Mouse (Mus musculus) bone marrow macrophage, adult 2 months (primary cell): ENCODE measurements around the gene Zdhhc7. TPM values are rescaled to one million over a fixed set of nuclear protein-coding genes. Genes with fewer than 3 reads are reported as not detected.
A peak's percentile ranks its signal among the peaks of the same experiment; 100 is the strongest.

Experiments used
- H3K27ac ChIP-seq: 2 replicates; pipeline ENCODE4 v1.5.1; 2012; ENCODE audit warnings: low read depth, low read length; ENCODE audit not compliant: insufficient read depth
- H3K4me1 ChIP-seq: 2 replicates; pipeline ENCODE4 v1.6.1; 2012; ENCODE audit warnings: low read length; ENCODE audit not compliant: control insufficient read depth, insufficient read depth
- H3K4me3 ChIP-seq: 2 replicates; pipeline ENCODE4 v1.5.1; 2012; ENCODE audit warnings: mild to moderate bottlenecking, low read length, moderate library complexity; ENCODE audit not compliant: insufficient read depth
- CTCF ChIP-seq: IDR thresholded peaks from 2 replicates; pipeline ENCODE4 v1.5.1; 2012; ENCODE audit warnings: low read depth, mild to moderate bottlenecking, low read length, moderate library complexity
- POLR2A ChIP-seq: IDR thresholded peaks from 2 replicates; pipeline ENCODE4 v1.6.1; 2012; ENCODE audit warnings: mild to moderate bottlenecking, low read depth, low read length, borderline replicate concordance
- polyA plus RNA-seq: library from polyadenylated mRNA; stranded (reverse); fragments of >200 nt; gene quantifications from 2 replicates; pipeline ENCODE4 v1.2.4, GENCODE M21; 2012; ENCODE audit not compliant: missing spikeins, insufficient read depth, insufficient read length

The Zdhhc7 gene
- polyA plus RNA-seq, 1 experiment, result 36.9 TPM

DNA sequence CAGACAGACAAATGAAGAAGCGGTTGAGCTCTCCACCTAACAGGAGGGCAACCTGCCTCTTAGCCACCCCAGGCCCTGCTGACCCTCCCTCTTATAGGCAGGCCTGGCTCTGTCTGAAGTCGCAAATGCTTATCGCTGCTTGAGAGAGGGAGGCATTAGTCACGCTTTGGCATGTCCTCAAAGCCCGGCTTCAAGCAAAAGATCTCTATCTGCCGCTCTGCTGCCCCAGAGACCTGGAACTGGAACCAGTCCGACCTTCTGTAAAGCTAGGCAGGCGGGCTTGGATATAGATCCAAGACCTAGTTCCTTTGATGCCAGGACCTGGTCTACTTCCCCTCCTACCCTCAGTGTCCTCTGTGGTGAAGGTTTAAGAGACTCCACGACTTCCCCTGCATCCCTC is 29.0 kb downstream of the Zdhhc7 start:
- TF ChIP-seq CTCF (no peak), POLR2A (no peak)
- Histone ChIP-seq H3K4me3 (no peak overlapping the region), H3K27ac (no peak overlapping the region)

DNA sequence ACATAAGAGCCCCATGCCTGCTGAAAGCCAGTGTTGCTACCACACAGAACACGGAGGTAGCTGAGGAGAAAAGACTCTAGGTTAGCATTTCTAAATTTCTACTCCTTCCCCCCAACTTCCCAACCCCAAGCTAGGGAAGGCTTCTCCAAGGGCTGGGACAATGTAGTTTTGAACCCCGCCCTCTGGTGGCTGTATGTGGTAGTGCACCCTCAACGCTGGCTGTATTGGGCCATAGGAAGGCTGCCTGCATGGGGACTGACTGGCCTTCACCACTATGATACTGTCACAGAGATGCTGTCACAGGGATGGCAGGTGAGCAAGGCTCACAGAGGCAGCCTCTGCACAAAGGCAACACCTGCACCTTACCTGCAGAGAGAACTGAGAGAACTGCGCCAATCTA is 29.6 kb downstream of the Zdhhc7 start:
- no peaks in the 10 kb centered on the region for H3K4me1 ChIP-seq
- TF ChIP-seq CTCF (peak; percentile 94), POLR2A (no peak)
- no peak overlapping the region for H3K4me3 ChIP-seq
- H3K27ac ChIP-seq, result no peak overlapping the region

More for the DNA sequence above, 29.0 kb downstream of the Zdhhc7 start:
- H3K4me1 ChIP-seq, result no peaks in the 10 kb centered on the region

DNA sequence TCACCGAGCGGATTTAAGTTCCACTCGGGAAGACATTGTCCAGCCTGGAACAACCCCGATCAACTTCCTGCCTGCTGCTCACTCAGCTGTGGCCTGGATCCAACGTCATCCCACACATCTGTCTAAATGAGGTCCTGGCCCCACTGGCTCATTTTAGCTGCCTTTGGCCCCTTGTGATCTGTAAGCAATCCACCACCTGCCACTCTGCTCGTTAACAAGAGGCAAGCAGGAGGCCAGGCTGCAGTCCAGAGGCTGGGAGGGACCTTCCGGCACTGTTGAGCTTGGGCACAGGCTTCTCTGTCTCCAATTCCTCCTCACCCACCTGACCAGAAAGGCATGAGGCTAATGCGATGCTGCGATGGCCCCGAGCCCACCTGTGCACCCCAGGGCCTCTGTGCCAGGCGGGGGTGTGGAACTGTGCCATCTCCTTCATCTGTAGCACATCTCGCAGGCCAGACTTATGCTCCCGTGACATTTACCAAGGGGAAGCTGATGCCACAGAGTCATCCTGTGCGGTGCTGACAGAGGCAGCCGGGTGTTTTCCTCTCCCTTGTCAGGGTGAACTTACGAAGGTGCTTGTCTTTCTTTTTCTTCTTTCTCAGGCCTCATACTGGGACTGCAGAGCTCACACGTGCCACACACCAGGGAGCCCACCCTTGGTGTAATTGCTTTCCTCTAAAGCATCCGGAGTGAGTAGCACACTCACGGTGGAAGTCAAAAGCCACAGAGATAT is 33.2 kb downstream of the Zdhhc7 start:
- Histone ChIP-seq H3K4me1 (0 out of 2 replicates have a peak, but pooled peaks cover 2% of the 10 kb centered on the region), H3K4me3 (no peak overlapping the region), H3K27ac (no peak overlapping the region)
- TF ChIP-seq CTCF, result no peak

DNA sequence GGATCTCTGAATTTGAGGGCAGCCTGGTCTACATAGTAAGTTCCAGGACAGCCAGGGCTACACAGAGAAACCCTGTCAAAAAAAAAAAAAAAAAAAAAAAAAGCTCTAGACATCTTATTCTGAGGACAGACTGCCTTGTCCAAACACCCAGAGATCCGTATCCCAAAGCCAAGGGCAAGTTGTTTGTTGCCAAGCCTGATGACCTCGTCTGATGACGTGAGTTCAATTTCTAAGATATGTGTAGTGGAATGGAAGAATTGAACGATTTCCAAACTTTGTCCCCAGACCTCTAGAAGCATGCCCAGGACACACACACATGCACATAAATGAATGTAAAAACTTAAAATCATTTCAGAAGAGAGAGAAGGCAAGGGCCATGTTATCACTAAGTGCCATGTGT is 35.1 kb downstream of the Zdhhc7 start:
- H3K27ac ChIP-seq, result no peak overlapping the region
- 0 out of 2 replicates have a peak, but pooled peaks cover 2% of the 10 kb centered on the region for H3K4me1 ChIP-seq
- no peak overlapping the region for H3K4me3 ChIP-seq
- TF ChIP-seq CTCF, result no peak

DNA sequence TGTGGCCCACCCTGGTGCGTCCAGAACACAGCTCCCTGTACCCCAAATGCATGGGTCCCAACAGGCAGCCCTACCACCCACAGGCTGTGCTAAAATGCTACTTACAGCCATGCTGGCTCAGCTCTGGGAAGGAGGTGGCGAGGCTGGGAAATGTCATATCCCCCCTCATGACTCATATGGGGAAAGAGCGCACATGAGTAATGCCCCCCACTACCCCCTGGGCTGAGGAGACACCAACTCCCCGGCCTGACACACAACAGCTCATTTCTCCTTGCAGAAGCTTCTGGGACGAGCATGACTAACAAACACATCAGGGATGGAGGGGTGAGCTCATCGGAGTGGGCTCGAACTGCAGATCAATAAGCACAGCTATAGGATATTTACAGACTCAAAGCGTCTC is 35.7 kb downstream of the Zdhhc7 start:
- TF ChIP-seq POLR2A, result no peak
- no peak for TF ChIP-seq CTCF
- no peak overlapping the region for H3K4me3 ChIP-seq
- 0 out of 2 replicates have a peak, but pooled peaks cover 2% of the 10 kb centered on the region for H3K4me1 ChIP-seq
- no peak overlapping the region for H3K27ac ChIP-seq

DNA sequence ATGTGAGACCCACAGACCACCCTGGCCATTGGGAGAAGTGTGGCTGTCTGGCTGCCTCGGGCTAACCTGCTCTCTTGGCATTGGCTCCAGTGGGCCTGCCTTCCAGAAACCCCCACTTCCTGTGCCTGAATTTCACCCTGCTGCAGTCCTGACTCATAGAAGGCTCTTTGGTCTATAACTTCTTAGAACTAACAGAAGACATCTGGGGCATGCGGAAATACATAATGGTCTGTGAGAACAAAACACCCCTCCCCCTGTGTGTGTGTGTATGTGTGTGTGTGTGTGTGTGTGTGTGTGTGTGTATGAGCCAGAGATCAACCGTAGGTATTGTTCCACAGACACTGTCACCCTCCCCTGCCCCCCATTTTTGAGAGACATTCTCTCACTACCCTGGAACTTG is 38.0 kb downstream of the Zdhhc7 start:
- Histone ChIP-seq H3K27ac (no peak overlapping the region), H3K4me3 (no peak overlapping the region), H3K4me1 (0 out of 2 replicates have a peak, but pooled peaks cover 2% of the 10 kb centered on the region)
- TF ChIP-seq CTCF, result no peak

DNA sequence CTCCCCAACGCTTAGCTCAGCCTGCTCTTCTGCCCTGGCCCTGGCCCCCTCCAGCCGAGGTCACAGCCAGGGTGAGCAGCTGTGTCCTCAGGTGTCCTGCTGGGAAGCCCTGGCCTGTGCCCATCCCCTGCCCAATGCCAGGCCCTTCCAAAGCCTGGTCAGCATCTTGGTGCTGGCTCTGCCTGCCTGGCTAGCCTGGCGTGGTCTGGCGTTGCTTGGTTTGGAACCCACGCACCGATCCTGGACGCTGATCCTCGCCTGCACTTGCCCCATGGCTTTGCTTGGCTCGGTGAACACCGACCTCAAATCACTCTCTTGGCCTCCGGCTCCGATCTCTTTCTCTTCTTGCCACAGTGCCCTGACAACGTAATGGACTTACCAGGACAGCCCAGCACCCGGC is 38.5 kb downstream of the Zdhhc7 start:
- Histone ChIP-seq H3K4me3 (no peak overlapping the region), H3K4me1 (0 out of 2 replicates have a peak, but pooled peaks cover 2% of the 10 kb centered on the region), H3K27ac (no peak overlapping the region)
- no peak for TF ChIP-seq CTCF
- no peak for TF ChIP-seq POLR2A

DNA sequence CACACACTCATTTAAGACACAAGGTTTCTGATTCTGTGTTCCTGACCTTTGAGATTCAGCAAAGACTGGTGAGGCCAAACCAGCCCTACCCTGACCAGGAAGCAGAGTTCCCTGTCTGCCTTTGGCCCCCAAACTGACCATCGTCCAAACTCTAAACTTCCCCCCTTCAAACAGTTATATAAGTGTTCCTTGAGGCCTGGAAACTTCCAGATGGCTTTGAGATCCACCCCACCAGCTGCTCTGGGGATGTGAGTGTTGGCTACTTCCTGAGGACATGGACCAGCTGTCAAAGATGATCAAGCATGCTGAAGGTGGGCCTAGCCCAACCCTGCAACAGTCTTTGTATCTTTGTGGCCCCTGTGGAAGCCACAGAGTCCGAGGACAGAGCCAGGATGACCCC is 44.2 kb downstream of the Zdhhc7 start:
- Histone ChIP-seq H3K4me1 (no peaks in the 10 kb centered on the region), H3K4me3 (no peak overlapping the region), H3K27ac (no peak overlapping the region)
- no peak for TF ChIP-seq POLR2A
- no peak for TF ChIP-seq CTCF

DNA sequence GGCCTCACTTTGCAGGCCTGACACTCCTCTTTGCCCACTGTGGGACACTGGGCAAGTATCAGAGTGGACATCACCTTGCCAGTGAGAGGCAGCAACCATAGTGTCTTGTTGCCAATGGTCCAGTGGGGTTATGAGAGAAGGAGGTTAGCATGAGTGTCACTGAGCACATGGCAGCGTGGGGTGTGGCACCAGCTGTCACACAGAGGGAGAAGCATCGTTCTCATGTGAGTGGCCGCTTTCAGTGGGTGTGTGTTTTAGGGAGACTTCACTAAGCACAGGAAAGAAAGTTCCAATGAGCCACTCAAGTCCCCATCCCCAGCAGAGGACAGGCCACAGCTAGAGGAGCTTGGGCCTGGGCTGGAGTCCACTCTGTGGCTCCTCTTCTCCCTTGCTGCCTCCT is 46.4 kb downstream of the Zdhhc7 start:
- no peak for TF ChIP-seq POLR2A
- TF ChIP-seq CTCF, result no peak
- no peak overlapping the region for H3K4me3 ChIP-seq
- H3K27ac ChIP-seq, result no peak overlapping the region
- peaks cover 3% of the 10 kb centered on the region; the same call in 1 of the 2 replicates for H3K4me1 ChIP-seq

DNA sequence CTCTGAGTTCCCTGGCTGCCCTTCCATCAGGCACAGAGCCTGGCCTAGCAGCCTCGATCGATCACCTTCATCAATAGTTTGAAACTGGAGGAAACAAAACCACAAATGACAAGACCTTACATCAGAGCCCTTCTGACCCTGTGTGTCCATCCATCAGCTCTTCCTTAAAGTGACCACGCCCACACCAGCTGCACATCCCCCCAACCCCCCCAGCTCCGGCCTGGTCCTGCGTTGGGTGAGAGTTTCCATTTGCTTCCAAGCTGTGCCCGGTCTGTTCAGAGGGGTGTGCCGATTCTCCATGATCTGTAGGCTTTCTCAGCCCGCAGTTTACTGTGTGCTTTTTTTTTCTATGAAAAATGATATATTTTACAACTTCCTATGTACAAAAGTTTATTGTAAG is 49.0 kb downstream of the Zdhhc7 start:
- H3K27ac ChIP-seq, result no peak overlapping the region
- peaks cover 4% of the 10 kb centered on the region; the same call in 1 of the 2 replicates for H3K4me1 ChIP-seq
- no peak overlapping the region for H3K4me3 ChIP-seq
- TF ChIP-seq POLR2A (no peak), CTCF (no peak)
